Mouse (Mus musculus) small intestine, adult 2 months (tissue): ENCODE data around the gene Zrsr1.
A peak's percentile ranks its signal among the peaks of the same experiment; 100 is the strongest.

Experiments
- CTCF ChIP-seq: fragments of 200-500 bp; IDR thresholded peaks from 2 replicates; pipeline ENCODE4 v1.5.1; 2012; ENCODE audit warnings: low read depth, mild to moderate bottlenecking, control low read depth, inconsistent platforms, low read length, moderate library complexity, mixed read lengths; ENCODE audit not compliant: insufficient replicate concordance, insufficient read length; ENCODE audit errors: extremely low read depth
- POLR2A ChIP-seq: fragments of 200-500 bp; IDR thresholded peaks from 2 replicates; pipeline ENCODE4 v1.6.1; 2012; ENCODE audit warnings: low read depth, mild to moderate bottlenecking, control low read depth, inconsistent platforms, low read length, moderate library complexity

- TF ChIP-seq CTCF, result peak; percentile 67; the same call in 1 of the 2 replicates
- no peak for TF ChIP-seq POLR2A
Measured at GRCm38 (mm10) chr11:22956830-22957229, 15.0 kb upstream of the Zrsr1 start.
